Mouse (Mus musculus) lung, postnatal 0 days (tissue): ENCODE data around the gene Plekhh3. TPM values are rescaled to one million over a fixed set of nuclear protein-coding genes. Genes with fewer than 3 reads are reported as not detected.
"Not testable (repeated sequence)": the region's sequence is repeated elsewhere in the genome, so short reads cannot be mapped to it uniquely, and the experiment has no call there.

Source experiments
- ATAC-seq: fragments of 200-750 bp; cut with Nextera tagmentation; 2 replicates; pipeline ENCODE4 v1.8.0; 2017; ENCODE audit warnings: moderate library complexity
- DNase-seq: peaks from one replicate; pipeline ENCODE4 v3.0.0-alpha.2; 2016; ENCODE audit warnings: low spot score
- H3K27ac ChIP-seq: fragments of 300-500 bp; sonication (generic); 2 replicates; pipeline ENCODE4 v1.5.1; 2014; ENCODE audit warnings: antibody characterized with exemption, mild to moderate bottlenecking, low read length, mixed read lengths
- H3K27me3 ChIP-seq: fragments of 300-500 bp; sonication (generic); replicated peaks from 2 replicates; pipeline ENCODE4 v1.6.1; 2014; ENCODE audit warnings: low read length, mixed read lengths; ENCODE audit not compliant: insufficient read depth
- H3K36me3 ChIP-seq: fragments of 300-500 bp; sonication (generic); 2 replicates; pipeline ENCODE4 v1.6.1; 2014; ENCODE audit warnings: low read length, mixed read lengths; ENCODE audit not compliant: insufficient read depth
- H3K4me1 ChIP-seq: fragments of 300-500 bp; sonication (generic); 2 replicates; pipeline ENCODE4 v1.6.1; 2014; ENCODE audit warnings: antibody characterized with exemption, low read depth, low read length, mixed read lengths; ENCODE audit not compliant: insufficient read depth
- H3K4me2 ChIP-seq: fragments of 300-500 bp; sonication (generic); replicated peaks from 2 replicates; pipeline ENCODE4 v1.6.1; 2014; ENCODE audit warnings: low read depth, mild to moderate bottlenecking, low read length, moderate library complexity, mixed read lengths
- H3K4me3 ChIP-seq: fragments of 300-500 bp; sonication (generic); 2 replicates; pipeline ENCODE4 v1.5.1; 2014; ENCODE audit warnings: low read depth, low read length
- H3K9ac ChIP-seq: fragments of 300-500 bp; sonication (generic); replicated peaks from 2 replicates; pipeline ENCODE4 v1.6.1; 2014; ENCODE audit warnings: low read depth, mild to moderate bottlenecking
- H3K9me3 ChIP-seq: fragments of 300-500 bp; sonication (generic); 2 replicates; pipeline ENCODE4 v1.6.1; 2016; ENCODE audit warnings: low read length, mixed read lengths
- CTCF ChIP-seq: IDR thresholded peaks from 2 replicates; pipeline ENCODE4 v1.5.1; 2016; ENCODE audit warnings: antibody characterized with exemption, mild to moderate bottlenecking
- EP300 ChIP-seq: IDR thresholded peaks from 2 replicates; pipeline ENCODE4 v1.6.1; 2016; ENCODE audit warnings: antibody characterized with exemption, mild to moderate bottlenecking, control low read depth
- WGBS: fragments of 180-500 bp; shearing (Covaris S2); extraction: QIAGEN DNeasy Blood & Tissue Kit; methylation state at CpG from one replicate; pipeline ENCODE4 v1.1.7; 2014; 5-methylcytosine and 5-hydroxymethylcytosine counted together
- polyA plus RNA-seq: library from polyadenylated mRNA; unstranded; fragments of >200 nt; fragmentation: Nextera tagmentation; extraction: Ambion mirVana; gene quantifications from 2 replicates; pipeline ENCODE4 v1.2.1, GENCODE M21; 2015

Gene Plekhh3
- polyA plus RNA-seq, 1 experiment from 2014 or later = 14.2 TPM

GRCm38 (mm10) chr11:101161551-101161950 lies 9.6 kb downstream of the Plekhh3 start:
- WGBS = 89% methylated on average over 15 of the region's 15 CpGs
- no peak overlapping the region for H3K4me2 ChIP-seq
- no peak overlapping the region for H3K27ac ChIP-seq
- no peak for TF ChIP-seq CTCF
- TF ChIP-seq EP300 = no peak
- no peak overlapping the region for H3K9ac ChIP-seq
- H3K36me3 ChIP-seq = peaks cover 16% of the 10 kb centered on the region; the same call in 1 of the 2 replicates
- no peak for ATAC-seq
- no peaks in the 10 kb centered on the region; the same call in 1 of the 2 replicates for H3K27me3 ChIP-seq
- no peaks in the 10 kb centered on the region for H3K9me3 ChIP-seq
- peaks cover 2% of the 10 kb centered on the region; the same call in 1 of the 2 replicates for H3K4me1 ChIP-seq
- DNase-seq = no peak
- no peak overlapping the region for H3K4me3 ChIP-seq

GRCm38 (mm10) chr11:101160981-101161505 lies 10.1 kb downstream of the Plekhh3 start:
- H3K27me3 ChIP-seq, H3K4me2 ChIP-seq, H3K9me3 ChIP-seq, H3K9ac ChIP-seq, DNase-seq, H3K4me1 ChIP-seq, H3K27ac ChIP-seq, H3K4me3 ChIP-seq, ATAC-seq: not testable (repeated sequence)
- 80% methylated on average over 6 of the region's 8 CpGs for WGBS
- peaks cover 16% of the 10 kb centered on the region; the same call in 1 of the 2 replicates for H3K36me3 ChIP-seq

DNA sequence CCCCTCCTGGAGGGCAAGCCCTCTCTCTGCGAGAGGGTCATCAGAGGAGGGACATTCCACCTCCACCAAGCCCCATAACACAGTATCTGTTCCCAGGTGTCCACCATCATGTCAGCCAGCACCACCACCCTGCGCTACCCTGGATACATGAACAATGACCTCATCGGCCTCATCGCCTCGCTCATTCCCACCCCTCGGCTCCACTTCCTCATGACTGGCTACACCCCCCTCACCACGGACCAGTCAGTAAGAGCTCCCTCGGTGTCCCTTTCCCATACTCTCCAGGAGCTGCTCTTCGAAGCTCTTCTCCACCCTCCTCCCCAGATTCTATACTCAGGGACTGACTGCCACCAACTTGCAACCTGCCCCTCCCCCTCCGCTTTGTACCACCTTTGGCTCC lies 11.0 kb downstream of the Plekhh3 start:
- H3K27ac ChIP-seq, H3K4me3 ChIP-seq, ATAC-seq, H3K9ac ChIP-seq, H3K9me3 ChIP-seq, DNase-seq, H3K4me2 ChIP-seq, H3K27me3 ChIP-seq, H3K4me1 ChIP-seq: not testable (repeated sequence)
- H3K36me3 ChIP-seq = peaks cover 16% of the 10 kb centered on the region; the same call in 1 of the 2 replicates
- WGBS = 72% methylated on average over 7 of the region's 10 CpGs

GRCm38 (mm10) chr11:101155728-101156371 lies 15.3 kb downstream of the Plekhh3 start, which contains the start of gene Tubg2:
TSS of gene Tubg2 (plus strand) at chr11:101155907.
- Histone ChIP-seq H3K9me3 (no peaks in the 10 kb centered on the region), H3K36me3 (no peaks in the 10 kb centered on the region), H3K4me2 (peak within 1 kb of the TSS; percentile 57), H3K27me3 (no peaks in the 10 kb centered on the region), H3K9ac (no peak within 1 kb of the TSS; the same call in 1 of the 2 replicates), H3K4me3 (peak within 1 kb of the TSS; percentile 24), H3K4me1 (peaks cover 7% of the 10 kb centered on the region; the same call in 1 of the 2 replicates), H3K27ac (no peak within 1 kb of the TSS)
- ATAC-seq = peak; percentile 79
- 2% methylated on average over 32 of the region's 36 CpGs for WGBS
- TF ChIP-seq EP300 (no peak), CTCF (0 out of 2 replicates have a peak, but pooled peaks have one; percentile 5)
- peak; percentile 78 for DNase-seq

DNA sequence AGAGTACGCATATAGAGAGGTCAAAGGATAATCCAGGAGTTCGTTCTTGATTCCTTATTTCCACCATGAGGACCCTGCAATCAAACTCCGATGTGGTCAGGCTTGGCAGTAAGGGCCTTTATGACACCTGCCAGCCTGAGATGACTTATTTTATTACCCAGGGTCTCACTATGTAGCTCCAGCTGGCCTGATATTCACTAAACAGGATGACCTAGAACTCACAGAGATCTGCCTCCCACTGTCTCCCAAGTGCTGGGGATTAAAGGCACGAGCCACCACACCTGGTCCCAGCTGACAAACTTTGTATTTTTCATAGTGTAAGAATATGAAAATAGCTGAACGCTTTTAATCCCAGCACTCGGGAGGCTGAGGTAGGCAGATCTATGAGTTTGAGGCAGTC lies 16.0 kb downstream of the Plekhh3 start:
- Histone ChIP-seq H3K4me1 (peaks cover 7% of the 10 kb centered on the region; the same call in 1 of the 2 replicates), H3K4me3 (no peak overlapping the region), H3K4me2 (no peak overlapping the region), H3K27ac (no peak overlapping the region), H3K9ac (no peak overlapping the region), H3K9me3 (no peaks in the 10 kb centered on the region), H3K36me3 (no peaks in the 10 kb centered on the region), H3K27me3 (no peaks in the 10 kb centered on the region)
- ATAC-seq (no peak), DNase-seq (no peak)
- no peak for TF ChIP-seq CTCF
- no peak for TF ChIP-seq EP300
- 68% methylated on average over 6 of the region's 6 CpGs for whole genome bisulfite sequencing

DNA sequence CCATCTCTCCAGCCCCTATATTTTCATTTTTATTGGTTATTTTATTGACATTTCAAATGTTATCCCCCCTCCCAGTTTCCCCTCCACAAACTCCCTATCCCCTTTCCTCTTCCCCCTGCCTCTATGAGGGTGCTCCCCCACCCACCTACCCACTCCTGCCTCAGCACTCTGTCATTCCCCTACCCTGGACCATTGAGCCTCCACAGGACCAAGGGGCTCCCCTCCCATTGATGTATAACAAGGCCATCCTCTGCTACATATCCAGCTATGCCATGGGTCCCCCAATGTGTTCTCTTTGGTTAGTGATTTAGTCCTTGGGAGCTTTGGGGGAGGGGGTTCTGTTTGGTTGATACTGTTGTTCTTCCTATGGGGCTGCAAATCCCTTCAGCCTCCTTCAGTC lies 16.5 kb downstream of the Plekhh3 start:
- H3K9ac ChIP-seq = no peak overlapping the region
- H3K36me3 ChIP-seq = no peaks in the 10 kb centered on the region
- TF ChIP-seq EP300 (no peak), CTCF (no peak)
- DNase-seq (no peak), ATAC-seq (no peak)
- H3K4me2 ChIP-seq = no peak overlapping the region
- H3K4me1 ChIP-seq = peaks cover 7% of the 10 kb centered on the region; the same call in 1 of the 2 replicates
- no peaks in the 10 kb centered on the region for H3K9me3 ChIP-seq
- H3K4me3 ChIP-seq = no peak overlapping the region
- H3K27me3 ChIP-seq = no peaks in the 10 kb centered on the region
- no peak overlapping the region for H3K27ac ChIP-seq
